Mouse (Mus musculus) lung, postnatal 4 days (tissue): ENCODE measurements around the gene Enox2.

Source experiments
- DNase-seq, 2 experiments: peaks; one replicate each; pipeline ENCODE4 v3.0.0; 2021

The Enox2 gene

GRCm38 (mm10) chrX:48985653-48986052, 302.4 kb downstream of the Enox2 start:
- DNase-seq: no peak

- DNase-seq: no peak
These were observed 303.6 kb downstream of the Enox2 start for GRCm38 (mm10) chrX:48984451-48984850.
